Mouse (Mus musculus) mouse embryonic stem cell (cell line): ENCODE results near the gene Gm4491.

ENCODE experiments used
- in situ Hi-C, 2 experiments: fragments of 300-500 bp; cut with MboI; formaldehyde crosslinking; loops; 1 replicate in 1 of 2; 3 replicates in 1 of 2; pipeline ENCODE4 v1.14.3; 2019 to 2020; ENCODE audit warnings: low sequenced_read_pairs in 2 of 2, low pct_unique_long_range_greater_than_20kb in 1 of 2, mixed read lengths in 1 of 2; ENCODE audit not compliant: unreplicated experiment in 1 of 2

Gm4491 gene

GRCm38 (mm10) chr14:57115823-57116544 lies at the start of gene Gm4491:
Gene Gm4491, minus strand, starts transcription at chr14:57115883.
- in situ Hi-C loops: loop anchor here in 1 of 2 experiments (10.0 kb wide), 1 partner anchor 229 kb away; no protein-coding TSS in a partner anchor

DNA sequence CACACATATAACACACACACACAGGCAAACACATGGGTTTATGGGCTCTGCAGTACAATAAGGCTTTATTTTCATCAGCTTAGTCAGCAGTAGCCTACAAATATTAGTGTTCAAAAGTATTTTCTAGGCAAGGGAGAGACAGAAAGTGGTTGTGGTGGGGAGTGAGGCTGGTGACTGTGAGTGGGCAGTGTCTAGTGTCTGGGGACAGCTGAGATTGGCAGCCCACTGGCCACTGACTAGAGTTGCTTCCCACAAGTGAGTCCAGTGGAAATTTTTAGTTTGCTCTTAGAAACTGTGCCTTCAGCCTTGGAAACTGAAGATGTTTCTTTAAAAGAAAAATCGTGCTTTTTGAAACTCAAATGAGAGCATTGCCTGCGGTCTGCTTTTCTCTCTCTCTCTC lies 46.1 kb upstream of the Gm4491 start:
- in situ Hi-C loops: no loop called here

DNA sequence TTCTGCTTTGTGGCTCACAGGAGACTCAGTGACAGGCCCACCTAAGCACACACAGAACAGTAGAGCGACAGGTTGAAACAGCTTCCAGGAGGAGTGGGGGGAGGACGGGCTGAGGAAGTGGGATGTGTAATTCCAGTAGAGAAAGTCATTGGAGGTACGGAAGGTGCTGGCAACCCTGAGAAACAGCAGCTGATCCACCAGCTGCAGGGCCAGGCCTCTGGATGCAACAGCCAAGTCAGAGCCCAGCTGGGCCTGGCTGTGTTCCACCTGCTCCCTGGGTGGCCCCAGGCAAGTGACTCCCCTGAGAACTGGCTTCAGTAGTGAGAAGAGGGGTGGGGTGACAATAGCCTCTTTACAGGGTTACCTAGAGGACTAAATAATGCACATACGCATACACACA lies 45.5 kb upstream of the Gm4491 start:
- in situ Hi-C loops: no loop called here

DNA sequence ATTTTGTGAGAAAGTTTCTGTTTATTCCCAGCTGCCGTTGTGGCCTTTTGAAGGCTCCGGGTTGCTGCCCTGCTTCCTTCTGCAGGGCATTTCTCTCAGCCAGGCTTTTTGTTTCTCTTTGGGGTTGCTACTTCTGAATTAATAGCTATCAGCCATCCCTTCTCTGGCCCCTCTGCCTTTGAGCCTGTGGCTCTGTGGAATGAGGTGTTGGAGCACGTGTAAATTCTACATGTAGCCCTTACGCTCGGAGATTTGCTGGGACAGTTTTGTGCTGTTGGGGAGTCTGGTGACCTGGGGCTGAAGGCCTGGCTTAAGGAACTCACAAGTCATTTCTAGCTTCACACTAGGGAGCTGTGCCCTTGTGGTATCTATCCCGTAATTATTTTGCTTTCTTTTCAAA lies 39.2 kb upstream of the Gm4491 start:
- in situ Hi-C loops: no loop called here

DNA sequence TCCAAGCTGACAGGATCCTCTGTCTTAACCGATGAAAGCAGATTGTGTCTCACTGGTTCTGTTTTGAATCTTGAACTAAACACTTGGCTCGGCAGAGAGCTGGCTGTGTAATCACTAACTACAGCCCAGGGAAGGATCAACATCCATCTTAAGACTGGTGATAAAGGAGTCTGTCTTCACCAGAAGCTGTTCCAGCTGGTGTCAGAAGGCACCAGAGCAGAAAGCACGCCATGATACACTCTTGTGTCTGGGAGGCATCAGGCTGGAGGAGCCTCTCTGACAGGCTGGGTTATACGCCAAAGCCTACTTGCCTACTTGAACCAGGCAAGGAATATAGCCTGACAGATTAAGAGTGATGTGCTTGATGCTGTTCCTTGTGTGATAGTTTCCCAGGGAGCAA lies 30.1 kb upstream of the Gm4491 start:
- in situ Hi-C loops: no loop called here

DNA sequence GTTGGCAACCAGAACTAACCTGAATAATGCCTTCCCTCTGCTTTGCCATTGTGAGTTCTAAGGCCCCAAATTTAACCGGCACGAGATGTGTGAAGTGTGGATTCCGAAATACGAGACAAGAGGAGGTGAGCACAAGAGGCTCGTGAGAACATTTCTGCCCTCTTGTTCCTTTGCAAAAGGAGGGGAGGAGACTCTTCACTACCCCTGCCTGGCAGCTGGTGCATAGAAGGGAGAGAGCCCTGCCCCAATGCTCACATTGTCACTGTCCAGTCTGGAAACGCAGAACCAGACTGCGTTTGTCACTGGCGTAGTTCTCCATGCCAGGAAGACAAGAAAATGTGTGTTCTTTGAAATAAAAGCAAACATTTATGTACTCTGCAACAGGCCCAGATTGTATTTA lies 19.6 kb upstream of the Gm4491 start:
- in situ Hi-C loops: no loop called here

DNA sequence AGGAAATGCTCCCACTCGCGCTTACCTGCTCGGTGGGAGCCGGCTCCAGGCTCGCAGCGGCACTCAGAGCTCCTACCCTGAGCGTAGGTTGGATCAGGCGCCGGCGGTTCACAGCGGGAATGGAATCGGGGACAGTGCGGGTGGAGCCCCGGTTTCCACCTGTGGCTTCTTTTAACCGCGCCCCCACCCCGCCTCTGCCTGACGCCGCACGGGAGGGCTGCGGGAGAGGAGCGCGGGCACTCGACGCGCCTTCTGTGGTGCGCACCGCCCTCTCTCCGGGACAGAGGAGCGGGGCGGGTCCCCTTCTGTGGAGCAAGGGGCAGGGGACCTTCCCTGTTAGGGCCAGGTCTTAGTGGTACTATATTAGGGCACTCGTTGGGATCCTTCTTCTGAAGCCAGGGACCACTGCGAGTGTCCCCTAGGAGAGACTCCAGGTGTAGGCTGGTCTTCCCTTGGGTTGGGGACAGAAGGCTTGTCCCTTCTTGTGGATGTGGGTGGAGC lies 17.5 kb upstream of the Gm4491 start, which contains the start of gene Gjb6:
Gjb6 (minus strand) TSS at position 451 of the 501 bp plus-strand sequence.
- in situ Hi-C loops: no loop called here

DNA sequence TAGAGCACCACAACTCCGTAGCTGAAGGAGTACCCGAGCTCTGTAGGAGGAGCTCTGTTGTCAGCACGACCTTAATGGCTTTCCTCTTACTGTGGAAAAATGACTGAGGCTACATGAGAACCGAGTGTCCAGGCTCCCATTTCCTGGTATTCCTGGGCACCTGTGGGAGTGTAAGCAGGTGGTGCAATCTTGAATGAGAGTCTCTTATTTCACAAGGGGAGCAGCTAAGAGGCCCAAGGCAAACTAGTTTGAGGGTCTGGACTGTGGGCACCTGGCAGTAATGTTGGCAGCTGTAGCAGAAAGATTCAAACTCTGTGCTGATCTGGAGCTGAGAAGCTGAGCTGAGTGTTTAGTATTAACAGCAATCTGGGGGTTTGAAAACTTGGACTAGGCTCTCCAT lies 11.7 kb upstream of the Gm4491 start:
- in situ Hi-C loops: no loop called here

DNA sequence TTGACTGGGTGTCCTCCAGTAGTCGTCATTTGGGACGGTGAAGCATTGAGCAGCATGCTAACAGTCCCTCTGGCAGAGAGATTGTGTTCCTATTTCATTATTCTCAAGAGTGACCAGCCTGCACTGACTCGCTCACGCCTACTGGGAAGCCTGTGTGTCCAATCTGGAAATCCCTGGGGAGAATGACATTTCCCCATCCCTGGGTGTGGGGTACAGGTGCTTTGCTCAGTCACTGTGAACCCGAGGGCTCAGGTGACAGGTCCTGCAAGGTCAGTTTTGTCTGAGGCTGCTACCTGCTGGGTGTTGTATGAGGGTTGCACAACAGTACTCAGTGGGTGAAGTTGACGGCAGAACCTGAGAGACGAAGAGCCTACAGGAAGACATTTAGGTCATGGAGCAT lies 6.6 kb upstream of the Gm4491 start:
- in situ Hi-C loops: no loop called here

GRCm38 (mm10) chr14:57109194-57109593 lies 6.5 kb downstream of the Gm4491 start:
- in situ Hi-C loops: no loop called here

- in situ Hi-C loops: no loop called here
Measured at GRCm38 (mm10) chr14:57107916-57108315, 7.8 kb downstream of the Gm4491 start.

- in situ Hi-C loops: no loop called here
Measured at GRCm38 (mm10) chr14:57107091-57107490, 8.6 kb downstream of the Gm4491 start.

DNA sequence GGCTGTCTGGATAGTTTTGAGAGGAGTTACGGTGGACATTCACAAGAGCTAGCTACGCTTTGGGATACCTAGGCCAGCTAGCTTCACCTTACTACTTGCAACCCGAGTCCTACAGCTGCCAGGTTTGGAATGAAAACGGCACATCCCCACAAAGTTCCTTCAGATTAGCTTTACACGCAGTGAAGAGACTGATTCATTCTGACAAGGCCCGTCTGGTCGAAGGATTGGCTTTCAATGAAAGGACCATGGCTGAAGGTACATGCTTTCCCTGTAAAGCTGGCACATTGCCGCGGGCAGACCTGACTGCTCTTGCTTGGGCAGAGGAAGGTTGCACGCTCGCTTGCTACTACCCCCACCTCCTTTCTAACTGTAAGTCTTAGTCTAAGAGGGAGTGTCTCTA lies 10.0 kb downstream of the Gm4491 start:
- in situ Hi-C loops: no loop called here

GRCm38 (mm10) chr14:57105111-57105510 lies 10.6 kb downstream of the Gm4491 start:
- in situ Hi-C loops: no loop called here

- in situ Hi-C loops: no loop called here
Measured at GRCm38 (mm10) chr14:57104106-57105023, 11.3 kb downstream of the Gm4491 start, which contains the start of gene Gjb2. Gene Gjb2, minus strand, starts transcription at chr14:57104702.

- in situ Hi-C loops: no loop called here
Measured at GRCm38 (mm10) chr14:57103711-57104105, 12.0 kb downstream of the Gm4491 start.

DNA sequence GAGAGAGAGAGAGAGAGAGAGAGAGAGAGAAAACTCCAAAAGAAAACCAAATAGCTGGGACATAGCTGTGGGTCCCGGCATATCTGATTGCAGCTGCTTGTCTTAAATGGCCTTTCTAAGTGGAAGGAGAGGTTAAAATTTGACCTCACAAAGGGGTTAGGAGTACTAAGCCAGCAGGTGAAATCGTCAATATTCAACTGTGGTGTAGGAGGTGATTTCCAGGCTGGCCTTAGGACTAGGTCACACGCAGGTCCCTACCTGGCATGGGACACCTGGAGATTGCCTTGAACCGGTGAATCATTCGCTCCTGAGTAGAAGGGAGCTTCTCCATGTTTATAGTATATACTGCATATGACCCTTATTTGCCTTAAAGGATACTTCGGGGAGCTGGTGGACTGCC lies 12.6 kb downstream of the Gm4491 start:
- in situ Hi-C loops: no loop called here

GRCm38 (mm10) chr14:57101623-57102022 lies 14.1 kb downstream of the Gm4491 start:
- in situ Hi-C loops: no loop called here

- in situ Hi-C loops: no loop called here
Measured at GRCm38 (mm10) chr14:57095855-57096254, 19.8 kb downstream of the Gm4491 start.
